Mouse (Mus musculus) natural killer cell, adult 2 months (primary cell): Measurements from ENCODE around the gene Srrt.

Experiments used
- DNase-seq, 2 experiments: peaks; one replicate each; pipeline ENCODE4 v3.0.0; 2022; ENCODE audit warnings: low spot score in 2 of 2

The Srrt gene

DNA sequence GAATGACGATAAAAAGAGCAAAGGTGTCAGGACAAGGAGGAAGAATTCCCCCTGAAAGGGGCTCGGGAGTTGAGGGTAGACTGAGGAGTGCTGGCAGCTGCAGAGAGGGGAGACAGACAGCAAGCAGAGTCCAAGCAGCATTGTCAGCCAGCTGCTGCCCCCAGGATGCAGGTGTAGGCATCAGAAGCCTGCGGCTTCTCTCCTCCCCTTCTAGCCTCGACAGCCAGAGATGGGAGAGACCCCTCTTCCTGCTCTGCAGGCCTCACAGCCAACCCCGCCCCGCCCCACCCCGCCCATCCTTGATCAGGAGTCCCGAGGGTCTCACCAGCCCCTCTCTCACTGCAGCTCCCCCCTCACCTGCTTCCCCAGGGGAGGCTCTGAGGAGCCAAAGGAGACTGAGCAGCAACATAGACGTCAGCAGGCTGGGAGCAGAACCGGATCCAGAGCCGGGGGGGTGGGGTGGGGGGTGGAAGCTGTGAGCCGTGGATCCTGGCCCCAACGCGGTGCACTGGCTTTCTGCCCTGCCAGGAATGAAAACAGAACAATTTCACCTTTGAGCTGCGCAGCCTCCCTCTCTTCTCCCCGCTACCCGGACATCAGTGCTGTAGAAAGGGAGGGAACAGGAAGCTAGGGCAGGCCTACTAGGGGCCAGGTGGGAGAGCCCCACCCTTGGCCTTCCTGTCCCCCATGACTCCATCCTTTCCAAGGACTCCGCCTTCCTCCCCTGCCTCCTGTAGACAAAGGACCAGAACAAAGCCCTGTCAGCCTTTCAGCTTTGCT lies 39.2 kb downstream of the Srrt start:
- DNase-seq, result no peak

DNA sequence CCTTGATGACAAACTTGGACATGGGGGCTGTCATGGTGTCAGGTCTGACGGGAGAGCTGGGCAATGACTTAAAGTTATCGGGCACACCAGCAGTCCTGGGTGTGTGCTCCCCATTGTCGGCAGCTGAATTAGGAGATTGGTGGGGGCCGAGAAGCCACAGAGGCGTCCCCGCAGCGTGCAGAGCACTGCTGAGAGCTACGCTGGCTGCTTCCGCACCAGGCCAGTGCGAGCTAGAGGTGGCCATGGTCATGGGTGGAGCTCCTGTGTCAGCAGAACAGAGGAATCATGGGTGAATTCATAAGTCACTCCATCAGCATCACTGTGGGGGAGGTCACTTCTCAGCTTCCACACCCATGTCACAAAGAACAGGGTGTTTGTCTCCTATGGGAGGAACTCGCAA lies 42.7 kb downstream of the Srrt start:
- no peak for DNase-seq

DNA sequence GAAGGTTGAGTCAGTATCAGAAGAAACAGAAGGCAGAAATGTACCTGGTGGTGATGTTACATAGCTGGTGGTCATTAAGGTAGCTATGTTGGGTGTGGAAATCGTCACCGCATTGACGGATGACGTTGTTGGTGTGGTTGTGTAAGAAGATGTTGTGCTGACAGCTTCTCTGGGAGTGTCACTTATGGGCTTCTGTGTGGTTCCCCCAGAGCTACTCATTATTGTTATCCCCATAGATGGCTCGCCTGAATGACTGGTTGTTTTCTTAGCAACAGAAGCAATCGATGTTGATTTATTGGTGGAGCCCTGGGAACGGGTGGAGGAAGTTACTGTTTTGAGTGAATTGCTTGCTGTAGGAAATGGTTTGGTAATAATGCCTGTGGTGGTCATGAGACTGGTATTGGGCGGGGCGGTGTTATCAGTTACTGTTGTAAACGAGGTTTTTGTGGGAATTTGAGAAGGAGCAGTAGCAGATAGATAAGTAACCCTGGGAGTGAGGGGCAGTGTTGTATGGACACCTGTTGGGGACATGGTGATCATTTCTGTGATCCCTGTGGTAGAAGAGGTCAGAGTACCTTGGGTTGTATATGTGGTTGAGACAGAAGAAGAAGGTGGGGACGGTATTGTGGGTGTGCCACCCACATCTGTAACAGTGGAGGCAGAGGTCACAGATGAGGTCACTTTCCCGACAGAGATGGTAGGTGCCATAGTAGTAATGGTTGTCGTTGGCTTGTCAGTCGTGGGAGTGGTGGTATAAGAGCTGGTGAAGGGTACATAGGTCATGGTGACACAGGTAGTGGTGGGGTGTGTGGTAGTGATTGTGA lies 43.4 kb downstream of the Srrt start:
- peak in 1 of 2 experiments; percentile 40 for DNase-seq
